Mouse (Mus musculus): ENCODE measurements around the gene Morn1.
"Not testable (repeated sequence)": the region's sequence is repeated elsewhere in the genome, so short reads cannot be mapped to it uniquely, and the experiment has no call there.

The Morn1 gene

GRCm38 (mm10) chr4:155078808-155079207 is 7.6 kb upstream of the Morn1 start:
- not testable (repeated sequence) for DNase-seq (ENCODE audit: low read depth)

GRCm38 (mm10) chr4:155079666-155080065 is 6.7 kb upstream of the Morn1 start:
- no peak for DNase-seq (ENCODE audit: low read depth)

- no peak for DNase-seq (ENCODE audit: low read depth)
These were observed 2.8 kb upstream of the Morn1 start for GRCm38 (mm10) chr4:155083553-155083952.

GRCm38 (mm10) chr4:155084351-155084750 is 2.0 kb upstream of the Morn1 start:
- no peak for DNase-seq (ENCODE audit: low read depth)

- DNase-seq (ENCODE audit: low read depth), result no peak
These were observed 920 bp upstream of the Morn1 start for GRCm38 (mm10) chr4:155085206-155086107.

- DNase-seq (ENCODE audit: low read depth), result no peak
These were observed 2.9 kb downstream of the Morn1 start for GRCm38 (mm10) chr4:155089241-155089640.

GRCm38 (mm10) chr4:155090147-155090546 is 3.8 kb downstream of the Morn1 start:
- no peak for DNase-seq (ENCODE audit: low read depth)

- DNase-seq (ENCODE audit: low read depth), result no peak
These were observed 4.5 kb downstream of the Morn1 start for GRCm38 (mm10) chr4:155090688-155091449.

- DNase-seq (ENCODE audit: low read depth), result no peak
These were observed 6.5 kb downstream of the Morn1 start for GRCm38 (mm10) chr4:155092718-155093430.

- no peak for DNase-seq (ENCODE audit: low read depth)
These were observed 7.2 kb downstream of the Morn1 start for GRCm38 (mm10) chr4:155093431-155094149.

- peak; percentile 77 for DNase-seq (ENCODE audit: low read depth)
These were observed 8.2 kb downstream of the Morn1 start for GRCm38 (mm10) chr4:155094565-155094964.

GRCm38 (mm10) chr4:155095238-155095900 is 9.0 kb downstream of the Morn1 start:
- DNase-seq (ENCODE audit: low read depth), result peak; percentile 93

- DNase-seq (ENCODE audit: low read depth), result no peak
These were observed 9.6 kb downstream of the Morn1 start for GRCm38 (mm10) chr4:155095967-155096366.

- DNase-seq (ENCODE audit: low read depth), result no peak
These were observed 11.1 kb downstream of the Morn1 start for GRCm38 (mm10) chr4:155097452-155097851.

GRCm38 (mm10) chr4:155098572-155098971 is 12.2 kb downstream of the Morn1 start:
- no peak for DNase-seq (ENCODE audit: low read depth)

GRCm38 (mm10) chr4:155107886-155108285 is 21.5 kb downstream of the Morn1 start:
- DNase-seq (ENCODE audit: low read depth), result no peak

- DNase-seq (ENCODE audit: low read depth), result no peak
These were observed 23.1 kb downstream of the Morn1 start for GRCm38 (mm10) chr4:155109471-155109870.

GRCm38 (mm10) chr4:155113766-155114410 is 27.5 kb downstream of the Morn1 start:
- DNase-seq (ENCODE audit: low read depth), result no peak

- no peak for DNase-seq (ENCODE audit: low read depth)
These were observed 30.2 kb downstream of the Morn1 start for GRCm38 (mm10) chr4:155116607-155117006.

GRCm38 (mm10) chr4:155117396-155117978 is 31.1 kb downstream of the Morn1 start:
- no peak for DNase-seq (ENCODE audit: low read depth)

Measured in naive thymus-derived CD4-positive, alpha-beta T cell, adult 2 months (primary cell).